Mouse (Mus musculus) forelimb bud, embryonic 11.5 days (tissue): ENCODE results near the gene Cp.
"Not testable (repeated sequence)": the region's sequence is repeated elsewhere in the genome, so short reads cannot be mapped to it uniquely, and the experiment has no call there.

Source experiments
- DNase-seq: peaks from one replicate; pipeline ENCODE4 v3.0.0-alpha.2; 2012; ENCODE audit warnings: low read depth, low spot score

The Cp gene

GRCm38 (mm10) chr3:20005611-20006010 is 48.8 kb downstream of the Cp start:
- DNase-seq, result no peak

GRCm38 (mm10) chr3:20007275-20007674 is 50.4 kb downstream of the Cp start:
- DNase-seq, result no peak

GRCm38 (mm10) chr3:20007759-20008158 is 50.9 kb downstream of the Cp start:
- no peak for DNase-seq

- no peak for DNase-seq
Observed at GRCm38 (mm10) chr3:20010464-20010863, 53.6 kb downstream of the Cp start.

GRCm38 (mm10) chr3:20010905-20011304 is 54.1 kb downstream of the Cp start:
- DNase-seq, result peak; percentile 35

GRCm38 (mm10) chr3:20014454-20014853 is 57.6 kb downstream of the Cp start:
- DNase-seq, result no peak

- DNase-seq, result no peak
Observed at GRCm38 (mm10) chr3:20018076-20018475, 61.2 kb downstream of the Cp start.

GRCm38 (mm10) chr3:20023832-20024231 is 67.0 kb downstream of the Cp start:
- DNase-seq, result no peak

GRCm38 (mm10) chr3:20026481-20026880 is 69.6 kb downstream of the Cp start:
- DNase-seq, result no peak

- DNase-seq, result no peak
Observed at GRCm38 (mm10) chr3:20026996-20027689, 70.3 kb downstream of the Cp start.

- no peak for DNase-seq
Observed at GRCm38 (mm10) chr3:20027788-20028187, 70.9 kb downstream of the Cp start.

GRCm38 (mm10) chr3:20028640-20029039 is 71.8 kb downstream of the Cp start:
- DNase-seq, result no peak

- DNase-seq, result no peak
Observed at GRCm38 (mm10) chr3:20030807-20031206, 74.0 kb downstream of the Cp start.

GRCm38 (mm10) chr3:20033761-20034718 is 77.2 kb downstream of the Cp start:
- no peak for DNase-seq

- DNase-seq, result peak; percentile 78
Observed at GRCm38 (mm10) chr3:20034719-20035404, 78.0 kb downstream of the Cp start, which contains the start of gene Hps3. Hps3 (minus strand) TSS chr3:20035315.

GRCm38 (mm10) chr3:20036069-20036468 is 79.2 kb downstream of the Cp start:
- no peak for DNase-seq

GRCm38 (mm10) chr3:20041461-20041860 is 84.6 kb downstream of the Cp start:
- not testable (repeated sequence) for DNase-seq

- not testable (repeated sequence) for DNase-seq
Observed at GRCm38 (mm10) chr3:20044736-20045135, 87.9 kb downstream of the Cp start.

GRCm38 (mm10) chr3:20057306-20058196 is 100.7 kb downstream of the Cp start, which contains the start of gene Hltf:
Hltf (plus strand) TSS chr3:20057811.
- DNase-seq, result peak; percentile 95

- peak; percentile 18 for DNase-seq
Observed at GRCm38 (mm10) chr3:20058197-20058541, 101.3 kb downstream of the Cp start.
